Mouse (Mus musculus) megakaryocyte progenitor cell, adult 5-6 weeks (primary cell): ENCODE measurements around the gene Mllt10. TPM values are rescaled to one million over a fixed set of nuclear protein-coding genes. Genes with fewer than 3 reads are reported as not detected.
A peak's percentile ranks its signal among the peaks of the same experiment; 100 is the strongest.

Experiments
- ATAC-seq: replicated peaks from 2 replicates; pipeline ENCODE4 v1.8.0; 2016; ENCODE audit warnings: mild to moderate bottlenecking, moderate TSS enrichment, inconsistent platforms; ENCODE audit not compliant: poor library complexity
- total RNA-seq, 2 experiments: library from RNA; stranded (forward) in 1 of 2; stranded (reverse) in 1 of 2; fragments of 157-497, 149-512 nt in 1 of 2; fragments of 200-1000 nt in 1 of 2; gene quantifications; 2 replicates each; pipeline versions ENCODE4 v1.2.3 to v1.2.4; 2015 to 2017

The Mllt10 gene
- total RNA-seq, 2 experiments from 2014 or later, result 41.4 to 96.1 TPM

DNA sequence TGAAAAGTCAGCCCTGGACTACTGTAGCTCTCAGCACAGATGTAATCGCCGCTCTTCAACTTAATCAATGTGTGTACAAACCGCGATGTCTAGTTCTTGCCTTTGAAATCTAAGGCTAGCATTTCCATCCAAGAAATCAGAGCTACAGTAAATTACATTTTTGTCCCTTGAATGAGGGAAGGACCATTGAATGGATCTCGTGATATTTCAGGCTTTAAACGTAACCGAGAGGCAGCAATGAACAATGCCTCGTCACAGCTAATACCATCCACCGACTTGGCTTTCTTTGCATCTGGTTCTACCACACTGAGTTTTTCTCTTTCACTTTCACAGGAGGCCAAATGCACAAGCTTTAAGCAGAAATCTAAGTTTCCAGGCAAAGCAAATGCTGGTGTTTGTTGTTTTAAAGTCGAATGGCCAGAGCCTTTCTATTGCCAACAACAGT lies 4.5 kb upstream of the Mllt10 start:
- peak; percentile 35; the same call in 1 of the 2 replicates for ATAC-seq

DNA sequence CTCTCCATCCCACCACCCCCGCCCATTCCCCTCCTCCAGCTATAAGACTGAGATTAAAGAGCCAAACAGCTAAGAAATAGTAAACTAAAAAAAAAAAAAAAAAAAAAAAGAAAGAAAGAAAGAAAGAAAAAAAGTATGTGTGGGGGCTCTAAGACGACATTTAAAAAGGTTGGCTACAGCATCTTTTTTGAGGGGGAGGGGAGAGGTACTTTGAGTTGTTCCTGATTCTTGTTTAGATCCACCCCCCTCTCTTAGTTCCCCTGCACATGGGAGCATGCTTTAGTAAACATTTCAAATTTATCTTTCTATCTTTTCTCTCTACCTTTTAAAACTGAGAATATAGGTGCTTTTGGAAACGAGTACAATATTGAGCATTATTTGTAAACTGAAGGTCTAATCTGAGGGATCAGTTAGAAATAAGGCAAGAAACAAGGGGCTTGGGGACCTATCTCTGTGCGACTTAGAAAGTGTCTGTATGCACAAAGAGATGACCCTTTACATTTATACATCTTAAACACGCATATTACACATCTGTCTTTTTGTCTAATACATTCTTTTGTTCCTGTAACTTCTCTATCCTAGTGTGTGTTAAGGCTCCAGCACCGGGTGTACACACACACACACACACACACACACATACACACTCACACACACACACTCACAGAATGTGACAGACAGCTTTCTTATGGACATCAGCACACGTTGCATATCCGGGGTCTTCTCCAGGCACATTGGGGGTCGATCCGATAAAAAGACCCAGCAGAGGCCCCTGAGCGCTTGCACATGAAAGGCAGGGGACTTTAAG lies 3.8 kb upstream of the Mllt10 start:
- no peak for ATAC-seq

DNA sequence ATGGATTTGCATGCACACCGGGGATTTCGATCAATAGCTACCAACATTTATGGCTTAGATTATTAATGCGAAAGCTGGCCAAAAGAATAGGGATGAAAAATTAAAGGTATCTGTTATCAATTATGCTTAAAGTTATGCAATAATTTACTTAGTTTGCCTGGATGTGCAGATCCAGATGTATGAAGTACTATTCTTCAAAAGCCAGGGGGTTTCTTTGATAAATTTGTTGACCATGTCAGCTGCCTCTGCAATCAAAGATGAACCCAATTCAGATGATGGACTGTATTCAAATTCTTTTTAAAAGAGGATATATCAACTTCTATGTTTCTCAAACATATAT lies 3.2 kb upstream of the Mllt10 start:
- no peak for ATAC-seq

DNA sequence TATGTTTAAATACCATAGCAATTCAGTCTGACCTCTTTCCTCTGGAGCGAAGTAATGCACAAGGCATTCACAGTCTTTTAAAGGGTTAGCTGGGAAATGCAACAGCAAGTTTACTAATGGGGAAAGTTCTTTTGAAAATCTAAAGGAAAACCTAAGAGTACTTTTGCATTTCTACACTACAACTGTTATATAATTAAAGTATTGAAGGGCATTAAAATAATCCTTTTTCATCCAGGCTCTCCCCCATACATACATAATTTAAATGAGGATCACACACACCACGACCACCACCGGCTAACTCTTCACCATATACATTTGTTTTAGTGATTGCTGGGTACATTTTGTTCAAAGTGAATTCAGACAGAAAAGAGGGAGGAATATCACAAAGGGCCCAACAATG lies 2.5 kb upstream of the Mllt10 start:
- no peak for ATAC-seq

DNA sequence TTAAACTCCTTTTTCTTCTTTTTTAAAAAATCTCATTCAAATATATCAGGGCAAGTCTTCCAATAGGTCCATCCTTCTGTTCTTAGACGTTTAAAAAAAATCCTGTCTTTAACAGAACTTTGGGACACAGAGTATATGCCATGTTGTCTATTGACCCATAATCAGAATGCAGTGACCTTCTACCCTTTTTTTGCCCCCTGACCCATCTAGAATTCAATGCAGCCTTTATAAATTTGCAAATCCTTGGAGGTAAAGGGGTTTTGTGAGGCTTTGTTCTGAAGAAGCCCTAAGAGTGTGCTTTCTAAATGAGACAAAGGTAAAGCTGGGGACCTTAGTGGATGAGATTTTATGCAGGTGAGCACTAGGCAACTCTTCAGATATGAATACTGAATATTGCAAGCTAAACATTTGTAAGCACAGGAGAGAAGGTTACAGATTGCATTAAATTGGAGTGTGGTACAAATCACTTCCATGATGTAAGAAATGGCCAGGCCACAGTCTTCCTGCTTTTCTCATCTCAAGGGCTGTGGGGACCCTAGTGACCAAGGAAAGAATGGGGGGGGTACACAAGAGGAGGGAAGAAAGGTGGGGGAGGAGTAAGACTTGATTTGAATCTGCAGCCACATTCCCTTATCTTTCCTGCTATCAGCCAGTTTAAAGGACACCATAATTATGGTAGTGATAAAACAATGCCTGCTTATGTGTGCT lies 1.6 kb upstream of the Mllt10 start:
- ATAC-seq, result no peak

DNA sequence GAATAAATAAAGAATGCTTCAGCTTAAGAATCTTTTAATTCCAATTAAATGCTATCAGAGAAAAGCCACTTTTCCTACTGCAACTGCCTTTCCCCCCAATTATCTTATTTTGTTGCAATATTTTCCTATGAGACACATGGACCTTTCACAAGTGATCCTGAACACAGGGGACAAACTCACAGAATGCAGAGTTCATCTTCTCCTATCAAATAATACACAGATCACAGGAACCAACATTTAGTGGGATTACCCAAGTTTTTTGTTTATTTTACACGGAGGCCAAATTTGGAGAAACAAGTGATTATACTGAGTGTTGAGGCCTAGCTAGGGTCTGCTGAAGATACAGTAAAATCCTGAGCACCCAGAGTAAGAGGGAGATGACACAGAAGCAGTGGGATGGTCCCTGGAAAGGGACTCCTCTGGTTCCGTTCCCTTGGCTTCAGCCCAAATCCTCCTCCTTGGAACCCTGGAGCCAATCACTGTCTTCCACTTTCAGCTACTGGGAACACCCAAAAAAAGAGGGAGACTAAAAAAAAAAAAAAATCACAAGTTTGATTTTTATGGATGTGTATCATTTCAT lies 996 bp upstream of the Mllt10 start:
- no peak for ATAC-seq

DNA sequence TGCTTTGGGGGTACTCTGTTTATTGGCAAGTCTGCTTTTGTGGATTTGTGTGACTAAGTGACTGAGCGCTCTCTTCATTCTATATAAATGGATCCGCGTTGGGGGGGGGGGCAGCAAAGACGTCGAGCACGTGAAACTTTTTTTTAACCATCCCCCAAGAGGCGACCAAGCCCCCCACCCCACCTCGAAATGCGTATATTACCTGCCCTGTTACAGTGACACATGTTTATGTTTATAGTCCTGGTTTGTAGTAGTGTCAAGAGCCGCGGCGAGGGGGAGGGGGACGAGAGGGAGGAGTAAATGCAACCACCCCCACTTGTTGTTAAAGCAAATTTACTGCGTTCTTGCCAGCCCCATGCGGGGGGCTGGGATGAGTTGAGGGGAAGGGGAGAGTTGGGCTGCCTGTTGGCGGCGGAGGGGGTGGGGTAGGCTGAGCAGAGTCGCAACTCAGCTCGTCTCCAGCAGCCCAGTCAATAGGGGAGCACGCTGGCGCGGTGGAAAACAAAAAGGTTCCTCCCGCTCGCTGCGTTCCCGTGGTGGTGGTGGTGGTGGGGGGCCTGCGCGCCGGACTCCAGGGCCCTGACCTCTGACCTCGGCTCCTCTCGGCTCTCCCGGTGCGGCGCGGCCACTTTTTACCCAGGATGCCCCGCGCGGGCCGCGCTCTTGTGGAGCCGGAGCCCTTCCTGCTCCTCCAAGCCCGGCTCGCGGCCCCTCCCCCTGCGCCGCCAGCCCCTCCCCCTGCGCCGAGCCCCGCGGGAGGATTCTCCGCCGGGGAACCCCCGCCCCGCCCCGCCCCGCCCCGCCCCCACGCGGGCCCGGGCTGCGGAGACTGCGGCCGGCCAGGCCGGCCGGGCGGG lies 1.1 kb downstream of the Mllt10 start:
- ATAC-seq, result peak; percentile 73

DNA sequence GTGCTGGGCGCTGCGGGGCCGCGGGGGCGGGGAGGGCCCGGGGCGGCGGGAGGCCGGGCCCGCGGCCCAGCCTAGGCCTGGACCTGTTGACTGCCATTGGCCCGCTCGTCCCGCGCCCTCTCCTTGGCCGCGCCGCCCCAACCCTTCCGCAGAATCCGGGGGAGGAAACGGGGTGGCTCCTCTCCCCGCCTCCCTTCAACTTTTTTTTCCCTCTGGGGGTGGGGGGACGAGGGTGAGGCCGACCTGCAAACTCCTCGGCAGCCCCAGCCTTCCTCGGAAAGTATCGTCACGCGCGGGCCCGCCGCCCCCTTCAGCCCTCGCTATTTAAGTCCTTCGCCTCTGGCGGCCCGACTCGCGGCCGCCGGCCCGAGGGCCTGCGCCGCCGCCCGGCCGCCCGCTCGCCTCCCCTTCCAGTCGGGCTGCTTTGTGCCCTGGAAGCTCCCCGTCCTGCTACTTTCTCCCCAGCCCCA lies 1.8 kb downstream of the Mllt10 start:
- ATAC-seq, result peak; percentile 83

DNA sequence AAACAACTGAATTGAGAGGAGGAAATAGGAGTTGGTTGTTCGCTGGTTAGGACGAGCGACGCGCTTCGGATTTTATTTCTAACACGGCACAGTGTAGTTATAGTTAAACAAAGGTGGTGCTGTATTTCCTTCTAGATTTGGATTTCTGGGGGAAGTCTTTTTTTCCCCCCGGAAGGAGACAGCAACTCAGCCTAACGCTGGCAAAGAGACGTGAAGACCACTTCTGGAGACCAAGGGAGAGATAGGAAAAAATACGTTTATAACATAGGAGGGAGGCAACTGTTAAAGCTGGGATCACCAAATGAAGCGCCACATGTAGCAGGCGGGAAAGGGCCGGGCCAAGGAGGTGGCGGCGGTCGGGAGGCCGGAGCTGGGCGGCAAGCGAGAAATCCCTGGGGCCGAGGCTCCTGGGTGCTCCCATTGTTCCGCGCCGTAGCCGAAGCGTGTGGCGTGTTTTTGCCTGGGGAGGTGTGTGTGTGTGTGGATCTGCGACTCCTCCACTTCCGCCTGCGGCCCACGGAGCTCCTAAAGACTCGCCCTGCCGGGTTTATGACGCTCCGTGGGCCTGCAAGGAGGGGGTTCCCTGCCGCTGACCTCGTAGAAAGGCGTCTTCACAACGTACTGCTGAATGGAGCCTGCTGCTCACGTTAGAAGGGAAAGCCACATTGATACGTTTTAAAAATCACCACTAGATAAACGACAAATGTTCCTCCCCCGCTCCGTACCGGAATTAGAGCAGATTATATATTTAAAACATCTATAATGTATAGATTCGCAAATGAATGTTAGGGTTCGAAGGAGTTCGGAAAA lies 2.5 kb downstream of the Mllt10 start:
- peak; percentile 38 for ATAC-seq

DNA sequence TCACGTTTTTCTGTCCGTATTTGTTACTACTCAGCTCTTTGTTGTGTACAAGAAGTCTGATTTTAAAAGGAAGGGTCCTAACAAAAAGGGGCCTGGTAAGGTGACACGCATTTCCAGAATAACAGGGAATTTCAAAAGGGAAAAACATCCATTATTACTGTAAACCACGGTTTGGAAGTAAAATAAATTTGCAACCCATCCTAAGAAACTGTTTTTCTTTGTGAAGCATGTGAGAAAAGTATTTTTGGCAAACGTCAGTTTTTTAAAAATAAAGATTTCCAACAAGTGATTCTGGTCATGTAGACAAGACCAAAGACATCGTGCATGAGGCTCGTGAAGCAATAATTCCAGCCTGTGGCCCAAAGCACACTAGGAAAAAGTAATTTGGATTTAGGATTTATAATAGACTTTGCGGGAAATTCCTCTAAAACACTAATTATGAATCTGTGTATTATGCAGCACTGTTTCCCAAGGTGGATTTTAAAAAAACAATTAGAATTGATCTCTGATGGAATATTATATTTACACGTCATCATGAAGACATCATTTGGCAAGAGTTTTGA lies 3.2 kb downstream of the Mllt10 start:
- ATAC-seq, result no peak

DNA sequence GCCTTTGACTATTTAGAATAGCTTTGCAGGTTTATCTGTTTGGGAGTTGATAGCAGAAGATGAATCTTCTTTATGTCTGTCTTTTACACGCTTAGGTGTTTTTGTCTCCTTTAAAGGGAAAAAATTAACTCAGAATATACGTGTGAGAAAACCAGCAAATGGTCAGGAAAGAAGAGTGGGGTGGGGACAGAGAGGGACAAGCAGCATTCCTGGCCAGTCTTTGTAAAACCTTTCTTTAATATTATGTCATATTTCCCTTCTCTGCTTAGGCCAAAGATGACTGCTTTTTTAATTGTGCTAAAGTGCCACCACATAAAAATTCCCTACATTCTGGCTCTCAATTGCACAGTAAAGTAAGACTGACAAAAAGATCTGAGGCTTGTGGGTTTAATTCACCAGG lies 4.0 kb downstream of the Mllt10 start:
- ATAC-seq, result no peak

DNA sequence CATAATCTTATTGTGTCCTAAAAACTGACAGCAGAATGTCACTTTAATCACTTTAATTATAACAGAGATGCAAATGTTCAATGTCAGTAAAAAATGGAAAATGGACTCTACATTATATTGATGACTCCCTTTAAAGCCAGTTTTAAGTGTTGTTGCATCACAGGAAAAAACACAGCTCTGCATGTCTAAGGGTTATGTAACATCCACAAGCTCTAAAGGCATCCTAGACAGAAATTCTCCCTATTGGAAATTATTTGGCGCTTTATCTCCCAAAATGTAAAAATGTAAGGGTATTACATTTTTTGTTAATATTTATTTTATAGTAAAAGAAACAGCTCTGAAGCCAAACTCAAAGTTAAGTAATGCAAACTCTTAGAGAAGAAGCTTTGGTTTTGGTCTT lies 4.9 kb downstream of the Mllt10 start:
- no peak for ATAC-seq

DNA sequence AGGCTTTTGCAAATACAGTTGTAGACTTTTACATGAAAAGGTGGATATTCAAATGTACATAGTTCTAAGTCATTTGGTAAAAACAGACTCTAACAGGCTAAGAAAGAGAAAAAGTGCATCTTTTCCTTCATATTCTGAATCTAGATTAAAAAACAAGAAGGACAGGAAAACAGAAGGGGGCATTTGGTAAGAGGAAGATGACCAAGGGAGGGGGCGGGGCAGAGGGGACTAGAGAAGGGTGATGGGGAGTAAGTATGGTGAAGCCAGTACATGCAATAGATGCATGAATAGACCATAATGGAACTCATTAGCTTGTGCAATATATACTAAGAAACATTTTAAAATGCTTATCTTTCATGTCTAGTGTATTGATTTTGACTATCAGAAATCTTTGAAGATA lies 5.4 kb downstream of the Mllt10 start:
- ATAC-seq, result no peak

DNA sequence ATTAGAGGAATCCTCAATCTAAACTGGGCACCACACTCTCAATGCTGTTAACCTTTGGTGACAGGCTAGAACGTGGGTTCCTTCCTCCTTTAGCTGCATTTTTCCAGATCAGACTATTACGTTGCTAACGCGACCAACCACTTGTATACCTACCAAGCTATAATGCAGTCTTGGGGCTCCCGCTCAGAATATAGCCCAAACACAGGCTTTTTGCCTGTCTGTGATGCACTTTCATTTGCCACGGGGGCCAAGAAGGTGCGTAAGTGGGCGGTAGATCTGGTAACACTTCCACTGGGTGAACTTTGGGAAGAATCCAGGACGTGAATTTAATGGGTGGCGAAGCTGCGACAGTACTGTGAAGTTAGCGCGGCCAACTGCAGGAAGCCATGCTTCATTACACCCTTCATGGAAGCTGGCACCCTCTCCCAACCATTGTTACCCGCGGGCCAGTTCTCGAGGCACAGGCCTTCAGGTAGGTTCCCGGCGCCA lies 8.8 kb downstream of the Mllt10 start:
- peak; percentile 45 for ATAC-seq

DNA sequence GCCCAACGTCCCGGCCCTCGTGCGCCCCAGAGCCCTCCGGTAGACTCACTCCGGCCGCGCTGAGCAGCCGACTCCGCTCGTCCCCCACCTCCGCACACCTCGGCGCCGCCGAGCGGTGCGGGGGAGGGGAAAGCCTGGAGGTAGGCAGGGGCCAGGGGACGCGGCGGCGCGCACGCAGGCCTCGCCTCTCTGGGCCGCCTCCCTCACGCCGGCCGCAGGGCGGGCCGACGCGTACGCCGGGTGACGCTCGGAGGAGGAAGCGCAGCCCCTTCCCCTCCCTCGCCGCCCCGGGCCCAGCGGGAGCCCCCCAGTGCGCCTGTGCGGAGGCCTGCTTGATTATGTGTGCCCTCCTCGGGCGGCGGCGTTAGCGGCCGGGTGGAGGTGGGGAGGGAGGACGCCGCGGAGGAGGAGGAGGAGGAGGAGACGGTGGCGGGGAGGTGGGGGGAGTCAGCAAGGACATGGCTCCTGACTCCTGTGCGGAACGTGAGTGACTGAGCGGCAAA lies 9.4 kb downstream of the Mllt10 start:
- ATAC-seq, result peak; percentile 74

DNA sequence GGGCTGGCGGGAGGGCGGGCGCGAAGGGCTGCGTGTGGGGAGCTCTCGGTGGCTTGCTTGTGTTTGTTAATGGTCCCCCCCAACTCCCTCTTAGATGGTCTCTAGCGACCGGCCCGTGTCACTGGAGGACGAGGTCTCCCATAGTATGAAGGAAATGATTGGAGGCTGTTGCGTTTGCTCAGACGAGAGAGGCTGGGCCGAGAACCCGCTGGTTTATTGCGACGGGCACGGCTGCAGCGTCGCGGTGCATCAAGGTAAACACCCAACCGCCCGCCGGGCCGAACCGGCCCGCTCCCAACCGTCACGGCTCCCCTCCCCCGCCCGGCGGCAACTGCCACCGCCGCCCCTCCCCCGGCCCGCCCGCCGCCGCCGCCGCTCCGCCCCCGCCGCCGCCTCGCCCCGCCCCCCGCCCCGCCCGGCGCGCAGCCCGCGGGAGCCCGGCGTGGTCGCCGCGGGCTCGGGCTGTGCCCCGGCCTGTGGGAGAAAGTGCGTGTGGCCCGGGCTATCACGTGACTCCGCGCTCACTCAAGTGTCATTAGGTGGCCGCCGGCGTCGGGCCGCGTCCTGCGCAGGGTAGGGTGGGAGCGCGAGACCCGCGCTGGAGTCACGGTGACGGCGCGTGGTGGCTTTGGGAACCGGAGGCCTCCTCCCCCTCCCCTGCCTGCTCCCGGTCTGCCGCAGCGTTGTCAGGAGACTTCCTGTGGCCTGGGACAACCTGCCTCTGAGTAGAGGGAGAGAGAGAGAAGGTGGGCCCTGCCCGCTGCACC lies 10.1 kb downstream of the Mllt10 start:
- peak; percentile 52 for ATAC-seq

DNA sequence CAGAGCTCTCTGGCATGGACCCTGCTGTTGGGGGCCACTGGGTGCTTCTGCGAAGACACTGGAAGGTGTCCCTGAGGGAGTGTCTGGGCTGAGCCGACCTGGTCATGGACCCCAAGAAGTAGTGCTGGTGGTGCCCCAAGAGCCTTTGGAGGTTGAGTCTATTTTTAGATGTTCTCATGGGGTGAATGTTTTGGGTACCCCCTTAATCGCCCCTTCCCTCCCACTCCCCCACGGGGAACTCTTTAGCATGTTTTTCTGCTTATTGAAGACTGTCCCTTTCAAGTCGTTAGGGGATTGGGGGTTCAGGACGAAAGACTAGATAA lies 10.6 kb downstream of the Mllt10 start:
- no peak for ATAC-seq

DNA sequence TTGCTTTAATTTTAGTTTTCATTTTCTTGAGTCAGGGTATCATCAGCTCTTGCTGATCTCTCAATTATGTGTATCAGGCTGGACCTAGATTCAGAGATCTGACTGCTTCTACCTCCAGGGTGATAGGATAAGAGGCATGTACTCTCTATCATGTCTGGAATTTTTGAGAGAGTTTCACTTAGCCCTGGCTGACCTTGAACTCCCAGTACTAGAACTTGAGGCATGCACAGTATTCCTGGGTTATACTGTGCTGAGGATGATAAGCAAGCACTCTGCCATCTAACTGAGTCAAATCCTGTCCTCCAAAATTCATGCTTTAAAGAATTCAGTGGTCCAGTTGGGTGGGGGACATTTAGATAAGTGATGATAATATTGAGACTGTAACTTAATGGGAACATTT lies 11.4 kb downstream of the Mllt10 start:
- no peak for ATAC-seq
